Mouse (Mus musculus): Measurements from ENCODE around the gene Spon2.

DNA sequence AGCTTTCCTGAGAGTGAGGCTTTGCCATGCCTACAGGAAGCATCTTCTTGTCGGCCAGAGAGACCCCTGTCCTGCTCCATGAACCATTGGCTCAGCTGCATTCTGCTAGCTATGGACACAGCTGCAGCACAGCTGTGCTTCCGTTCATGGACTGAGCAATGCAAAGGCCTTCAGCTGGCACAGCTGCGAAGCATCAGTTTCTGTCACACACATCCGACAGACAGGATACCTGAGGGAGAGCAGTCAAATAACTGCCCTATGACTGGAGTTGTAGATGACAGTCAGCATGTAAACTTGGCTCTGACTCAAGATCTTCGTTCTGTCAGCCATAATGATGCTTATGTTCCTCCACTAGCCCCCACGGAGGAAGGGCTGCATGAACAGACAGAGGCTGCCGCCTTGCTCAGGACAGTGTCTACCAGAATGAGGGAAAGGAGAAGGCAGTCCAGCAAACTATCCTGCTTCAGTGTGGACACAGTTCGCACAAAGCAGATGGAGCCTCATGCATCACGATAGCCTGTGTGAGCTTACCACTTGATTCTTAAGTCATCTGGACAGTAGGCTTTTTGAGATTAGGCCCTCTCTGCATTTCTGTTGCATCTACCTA lies 22.9 kb downstream of the Spon2 start:
- TF ChIP-seq EP300 (IDR thresholded peaks at IDR 0.05; ENCODE audit: low read depth): no peak
- no peak for TF ChIP-seq CTCF (IDR thresholded peaks at IDR 0.05; ENCODE audit: low read depth)
